Mouse (Mus musculus) brown adipose tissue, adult 24 weeks (tissue): Measurements from ENCODE around the gene Atf2. TPM values are rescaled to one million over a fixed set of nuclear protein-coding genes. Genes with fewer than 3 reads are reported as not detected.

Source experiments
- H3K27ac ChIP-seq: fragments of 200-500 bp; replicated peaks from 2 replicates; pipeline ENCODE4 v1.5.1; 2012; ENCODE audit warnings: low read depth, mild to moderate bottlenecking, low read length
- H3K4me1 ChIP-seq: fragments of 200-500 bp; 2 replicates; pipeline ENCODE4 v1.6.1; 2012; ENCODE audit warnings: low read length, mixed read lengths; ENCODE audit not compliant: control insufficient read depth, insufficient read depth, insufficient read length
- H3K4me3 ChIP-seq: fragments of 200-500 bp; 2 replicates; pipeline ENCODE4 v1.5.1; 2012; ENCODE audit warnings: low read depth, mild to moderate bottlenecking, low read length, moderate library complexity; ENCODE audit not compliant: insufficient read depth
- polyA plus RNA-seq: library from polyadenylated mRNA; stranded (reverse); fragments of >200 nt; gene quantifications from 2 replicates; pipeline ENCODE4 v1.2.4, GENCODE M21; 2012; ENCODE audit not compliant: missing spikeins, insufficient read depth, insufficient read length

The Atf2 gene
- polyA plus RNA-seq, 1 experiment = 76.1 TPM

DNA sequence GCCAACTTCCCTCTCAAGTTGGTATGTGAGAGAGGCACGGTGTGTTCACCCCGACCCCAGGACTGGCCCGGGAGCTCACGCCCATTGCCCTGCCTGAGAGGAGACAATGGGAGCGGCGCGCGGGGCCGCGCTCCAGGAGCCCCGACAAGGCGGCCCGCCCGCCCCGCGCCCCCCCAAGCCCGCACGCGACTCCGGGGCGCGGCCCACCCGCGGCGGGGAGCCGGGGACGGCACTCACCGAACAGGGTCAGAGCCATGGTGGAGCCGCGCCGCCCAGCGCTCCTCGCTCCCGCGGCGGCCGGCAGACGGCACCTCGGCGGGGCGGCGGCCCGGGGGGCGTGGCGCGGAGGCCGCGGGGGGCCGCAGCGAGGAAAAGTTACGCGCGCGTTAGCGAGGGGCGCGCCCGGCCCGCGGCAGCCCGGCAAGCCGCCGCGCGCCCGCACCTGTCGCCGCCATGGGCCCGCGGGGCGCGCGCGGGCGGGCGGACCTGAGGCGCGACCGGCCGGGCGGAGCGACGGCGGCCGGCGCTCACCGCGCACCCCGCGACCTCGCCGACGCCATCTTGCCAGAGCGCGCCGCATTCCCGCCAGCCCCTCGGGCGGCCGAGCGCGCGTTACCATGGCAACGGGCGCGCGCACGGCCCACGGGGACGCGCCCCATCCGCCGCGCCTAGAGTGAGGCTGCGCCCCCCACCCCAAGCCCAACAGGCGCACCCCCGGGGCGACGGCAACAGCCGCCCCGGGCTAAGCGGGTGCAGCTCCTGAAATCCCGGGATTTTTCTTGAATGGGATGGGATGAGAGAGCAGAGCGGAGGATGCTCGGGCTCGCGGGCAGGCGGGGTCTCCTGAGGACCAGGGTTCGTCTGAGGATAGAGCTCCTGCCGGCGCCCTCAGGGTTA, 117.4 kb downstream of the Atf2 start, which contains the start of gene Chn1:
Gene Chn1 (minus strand): TSS at position 561 of the 897 bp plus-strand sequence.
- peak within 1 kb of the TSS; percentile 94 for H3K4me3 ChIP-seq
- peaks cover 2% of the 10 kb centered on the region; the same call in 1 of the 2 replicates for H3K4me1 ChIP-seq
- no peak within 1 kb of the TSS for H3K27ac ChIP-seq

DNA sequence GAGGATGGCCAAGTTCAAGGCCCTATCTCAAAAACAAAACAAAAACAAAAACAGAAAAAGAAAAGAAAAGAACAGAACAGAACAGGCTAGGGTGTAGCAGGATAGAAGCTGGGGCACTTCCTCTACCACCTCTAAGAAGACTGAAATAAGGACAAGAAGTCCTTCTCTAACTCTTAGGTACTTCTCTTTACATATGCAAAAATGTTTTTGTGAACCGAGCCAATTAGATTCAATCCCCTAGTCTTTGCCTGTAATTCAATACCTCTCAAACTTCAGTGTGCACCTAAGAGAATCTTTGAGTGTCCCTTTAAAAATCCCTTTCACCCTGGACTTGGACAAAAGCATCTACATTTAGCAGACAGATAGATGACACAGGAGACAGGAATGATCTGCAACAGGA, 119.5 kb downstream of the Atf2 start:
- no peak overlapping the region for H3K27ac ChIP-seq

DNA sequence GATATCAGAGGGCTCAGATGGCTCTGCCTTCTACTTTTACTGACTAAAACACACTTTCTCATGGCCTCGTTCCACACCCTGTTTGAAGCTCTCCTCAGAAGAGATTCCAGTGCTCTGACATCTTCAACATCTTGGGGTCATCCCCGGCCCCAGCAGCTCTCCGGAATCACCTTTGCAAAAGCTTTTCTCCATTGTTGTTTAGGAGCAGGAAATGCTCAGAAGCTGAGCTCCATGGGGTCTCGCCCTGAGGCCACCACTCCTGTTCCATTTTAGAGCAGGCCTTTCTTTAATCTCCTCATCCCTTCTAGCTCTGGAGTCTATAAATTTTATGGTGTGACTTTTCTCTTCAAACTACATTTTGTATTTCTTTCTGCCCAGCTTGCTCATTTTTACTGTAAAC, 123.8 kb downstream of the Atf2 start:
- no peaks in the 10 kb centered on the region for H3K4me1 ChIP-seq
- H3K27ac ChIP-seq = no peak overlapping the region
- no peak overlapping the region for H3K4me3 ChIP-seq

More for the DNA sequence above, 119.5 kb downstream of the Atf2 start:
- H3K4me1 ChIP-seq = peaks cover 2% of the 10 kb centered on the region; the same call in 1 of the 2 replicates
- no peak overlapping the region for H3K4me3 ChIP-seq

Other genes starting within 250 kb of the Atf2 start
- gene Chn1, start 117.3 kb downstream of the Atf2 start, polyA plus RNA-seq = 67.6 and 79.9 TPM in 2 replicates
- gene Atp5g3, start 18.7 kb upstream of the Atf2 start, polyA plus RNA-seq = 571 and 594 TPM in 2 replicates